Mouse (Mus musculus) embryonic facial prominence, embryonic 10.5 days (tissue): Measurements from ENCODE around the gene Ccr9. TPM values are rescaled to one million over a fixed set of nuclear protein-coding genes. Genes with fewer than 3 reads are reported as not detected.
A peak's percentile ranks its signal among the peaks of the same experiment; 100 is the strongest.
"Not testable (repeated sequence)": the region's sequence is repeated elsewhere in the genome, so short reads cannot be mapped to it uniquely, and the experiment has no call there.

Experiments
- DNase-seq: peaks from one replicate; pipeline ENCODE4 v3.0.0-alpha.2; 2017; ENCODE audit warnings: low spot score
- H3K27ac ChIP-seq: fragments of 300-500 bp; sonication (generic); replicated peaks from 2 replicates; pipeline ENCODE4 v1.5.1; 2016; ENCODE audit warnings: mild to moderate bottlenecking
- H3K27me3 ChIP-seq: fragments of 300-500 bp; sonication (generic); replicated peaks from 2 replicates; pipeline ENCODE4 v1.6.1; 2016; ENCODE audit warnings: low read depth, mild to moderate bottlenecking; ENCODE audit not compliant: poor library complexity, severe bottlenecking
- H3K36me3 ChIP-seq: fragments of 300-500 bp; sonication (generic); replicated peaks from 2 replicates; pipeline ENCODE4 v1.6.1; 2016; ENCODE audit warnings: mild to moderate bottlenecking, moderate library complexity
- H3K4me1 ChIP-seq: fragments of 300-500 bp; sonication (generic); 2 replicates; pipeline ENCODE4 v1.6.1; 2016
- H3K4me3 ChIP-seq: fragments of 300-500 bp; sonication (generic); 2 replicates; pipeline ENCODE4 v1.5.1; 2016; ENCODE audit warnings: mild to moderate bottlenecking, moderate library complexity
- H3K9me3 ChIP-seq: fragments of 300-500 bp; sonication (generic); 2 replicates; pipeline ENCODE4 v1.6.1; 2016; ENCODE audit warnings: mild to moderate bottlenecking
- WGBS: fragments of 180-500 bp; shearing (Covaris S2); methylation state at CpG from one replicate; pipeline ENCODE4 v1.1.7; 2016; 5-methylcytosine and 5-hydroxymethylcytosine counted together
- polyA plus RNA-seq: library from polyadenylated mRNA; unstranded; fragments of >200 nt; fragmentation: Nextera tagmentation; extraction: Ambion mirVana; gene quantifications from 2 replicates; pipeline ENCODE4 v1.2.1, GENCODE M21; 2016

Gene Ccr9
- polyA plus RNA-seq, 1 experiment from 2014 or later = 0.06 TPM

GRCm38 (mm10) chr9:123659986-123660676 is 18.1 kb upstream of the Ccr9 start:
- H3K9me3 ChIP-seq, H3K27me3 ChIP-seq, H3K36me3 ChIP-seq, H3K4me3 ChIP-seq, DNase-seq, H3K4me1 ChIP-seq, H3K27ac ChIP-seq: not testable (repeated sequence)
- 87% methylated on average over 18 of the region's 18 CpGs for WGBS

- no peaks in the 10 kb centered on the region for H3K4me1 ChIP-seq
- 54% methylated on average over 5 of the region's 5 CpGs for whole genome bisulfite sequencing
- H3K27me3 ChIP-seq = no peaks in the 10 kb centered on the region
- H3K36me3 ChIP-seq = no peaks in the 10 kb centered on the region
- peak; percentile 38 for DNase-seq
- H3K27ac ChIP-seq = no peak overlapping the region
- H3K4me3 ChIP-seq = no peak overlapping the region
- H3K9me3 ChIP-seq = no peaks in the 10 kb centered on the region
Measured at GRCm38 (mm10) chr9:123665645-123666044, 12.6 kb upstream of the Ccr9 start.

- H3K27ac ChIP-seq = no peak overlapping the region
- peak; percentile 15 for DNase-seq
- peaks cover 8% of the 10 kb centered on the region for H3K4me1 ChIP-seq
- no peaks in the 10 kb centered on the region for H3K36me3 ChIP-seq
- H3K9me3 ChIP-seq = no peaks in the 10 kb centered on the region
- H3K27me3 ChIP-seq = peaks cover 83% of the 10 kb centered on the region
- H3K4me3 ChIP-seq = peak overlapping the region; percentile 58
- 28% methylated on average over 2 of the region's 2 CpGs for WGBS
Measured at GRCm38 (mm10) chr9:123679198-123679597, 959 bp downstream of the Ccr9 start.

- Histone ChIP-seq H3K27ac (no peak overlapping the region), H3K4me1 (peaks cover 2% of the 10 kb centered on the region), H3K36me3 (no peaks in the 10 kb centered on the region), H3K9me3 (no peaks in the 10 kb centered on the region), H3K27me3 (peaks cover 38% of the 10 kb centered on the region), H3K4me3 (no peak overlapping the region)
- 65% methylated on average over 3 of the region's 3 CpGs for WGBS
- DNase-seq = no peak
Measured at GRCm38 (mm10) chr9:123683704-123684103, 5.5 kb downstream of the Ccr9 start.

- Histone ChIP-seq H3K27ac (no peak overlapping the region), H3K27me3 (peaks cover 13% of the 10 kb centered on the region), H3K4me1 (no peaks in the 10 kb centered on the region), H3K36me3 (no peaks in the 10 kb centered on the region), H3K4me3 (no peak overlapping the region), H3K9me3 (no peaks in the 10 kb centered on the region)
- no peak for DNase-seq
- WGBS = 74% methylated on average over 5 of the region's 5 CpGs
Measured at GRCm38 (mm10) chr9:123686206-123686605, 8.0 kb downstream of the Ccr9 start.

- no peaks in the 10 kb centered on the region for H3K9me3 ChIP-seq
- H3K36me3 ChIP-seq = peaks cover 12% of the 10 kb centered on the region
- 81% methylated on average over 1 of the region's 1 CpGs for WGBS
- DNase-seq = no peak
- H3K27me3 ChIP-seq = no peaks in the 10 kb centered on the region
- no peak overlapping the region for H3K4me3 ChIP-seq
- H3K27ac ChIP-seq = no peak overlapping the region
- no peaks in the 10 kb centered on the region for H3K4me1 ChIP-seq
Measured at GRCm38 (mm10) chr9:123688227-123688626, 10.0 kb downstream of the Ccr9 start.

GRCm38 (mm10) chr9:123695634-123696302 is 17.5 kb downstream of the Ccr9 start:
- Histone ChIP-seq H3K27ac (no peak overlapping the region), H3K36me3 (peaks cover 38% of the 10 kb centered on the region), H3K27me3 (no peaks in the 10 kb centered on the region), H3K4me3 (no peak overlapping the region), H3K4me1 (no peaks in the 10 kb centered on the region), H3K9me3 (no peaks in the 10 kb centered on the region)
- DNase-seq = no peak
- 87% methylated on average over 3 of the region's 3 CpGs for WGBS

- Histone ChIP-seq H3K27me3 (no peaks in the 10 kb centered on the region), H3K27ac (no peak overlapping the region), H3K9me3 (no peaks in the 10 kb centered on the region), H3K4me1 (no peaks in the 10 kb centered on the region), H3K4me3 (no peak overlapping the region), H3K36me3 (peaks cover 50% of the 10 kb centered on the region)
- no peak for DNase-seq
- WGBS = 94% methylated on average over 5 of the region's 5 CpGs
Measured at GRCm38 (mm10) chr9:123701822-123702221, 23.6 kb downstream of the Ccr9 start.

- Histone ChIP-seq H3K27me3 (no peaks in the 10 kb centered on the region), H3K27ac (no peak overlapping the region), H3K4me1 (no peaks in the 10 kb centered on the region), H3K4me3 (no peak overlapping the region), H3K9me3 (no peaks in the 10 kb centered on the region), H3K36me3 (peaks cover 57% of the 10 kb centered on the region)
- DNase-seq = no peak
- 49% methylated on average over 2 of the region's 2 CpGs for WGBS
Measured at GRCm38 (mm10) chr9:123709226-123709625, 31.0 kb downstream of the Ccr9 start.

- Histone ChIP-seq H3K27ac (no peak overlapping the region), H3K9me3 (no peaks in the 10 kb centered on the region), H3K27me3 (no peaks in the 10 kb centered on the region), H3K4me1 (peaks cover 9% of the 10 kb centered on the region), H3K36me3 (peaks cover 38% of the 10 kb centered on the region), H3K4me3 (no peak overlapping the region)
- DNase-seq = no peak
- 84% methylated on average over 2 of the region's 2 CpGs for WGBS
Measured at GRCm38 (mm10) chr9:123713111-123713510, 34.9 kb downstream of the Ccr9 start.

- H3K4me1 ChIP-seq = peaks cover 9% of the 10 kb centered on the region
- no peak for DNase-seq
- no peaks in the 10 kb centered on the region for H3K27me3 ChIP-seq
- no peaks in the 10 kb centered on the region for H3K9me3 ChIP-seq
- WGBS = 73% methylated on average over 3 of the region's 3 CpGs
- peak overlapping the region; percentile 76 for H3K4me3 ChIP-seq
- peaks cover 11% of the 10 kb centered on the region for H3K36me3 ChIP-seq
- H3K27ac ChIP-seq = no peak overlapping the region
Measured at GRCm38 (mm10) chr9:123716301-123716700, 38.1 kb downstream of the Ccr9 start.

- Histone ChIP-seq H3K27ac (peak within 1 kb of the TSS; percentile 85), H3K9me3 (no peaks in the 10 kb centered on the region), H3K4me3 (peak within 1 kb of the TSS; percentile 76), H3K36me3 (no peaks in the 10 kb centered on the region), H3K27me3 (no peaks in the 10 kb centered on the region), H3K4me1 (peaks cover 9% of the 10 kb centered on the region)
- DNase-seq = peak; percentile 97
- WGBS = under 1% methylated on average over 55 of the region's 55 CpGs
Measured at GRCm38 (mm10) chr9:123717186-123718008, 39.2 kb downstream of the Ccr9 start, which contains the start of gene Lztfl1. Gene Lztfl1, minus strand, starts transcription at chr9:123717697.
